Mouse (Mus musculus) right cerebral cortex, adult 18-20 months (tissue): ENCODE data around the gene Rrp1b.
"Not testable (repeated sequence)": the region's sequence is repeated elsewhere in the genome, so short reads cannot be mapped to it uniquely, and the experiment has no call there.

Experiments used
- DNase-seq: peaks from one replicate; pipeline ENCODE4 v3.0.0; 2022; ENCODE audit warnings: mixed read lengths

Gene Rrp1b

DNA sequence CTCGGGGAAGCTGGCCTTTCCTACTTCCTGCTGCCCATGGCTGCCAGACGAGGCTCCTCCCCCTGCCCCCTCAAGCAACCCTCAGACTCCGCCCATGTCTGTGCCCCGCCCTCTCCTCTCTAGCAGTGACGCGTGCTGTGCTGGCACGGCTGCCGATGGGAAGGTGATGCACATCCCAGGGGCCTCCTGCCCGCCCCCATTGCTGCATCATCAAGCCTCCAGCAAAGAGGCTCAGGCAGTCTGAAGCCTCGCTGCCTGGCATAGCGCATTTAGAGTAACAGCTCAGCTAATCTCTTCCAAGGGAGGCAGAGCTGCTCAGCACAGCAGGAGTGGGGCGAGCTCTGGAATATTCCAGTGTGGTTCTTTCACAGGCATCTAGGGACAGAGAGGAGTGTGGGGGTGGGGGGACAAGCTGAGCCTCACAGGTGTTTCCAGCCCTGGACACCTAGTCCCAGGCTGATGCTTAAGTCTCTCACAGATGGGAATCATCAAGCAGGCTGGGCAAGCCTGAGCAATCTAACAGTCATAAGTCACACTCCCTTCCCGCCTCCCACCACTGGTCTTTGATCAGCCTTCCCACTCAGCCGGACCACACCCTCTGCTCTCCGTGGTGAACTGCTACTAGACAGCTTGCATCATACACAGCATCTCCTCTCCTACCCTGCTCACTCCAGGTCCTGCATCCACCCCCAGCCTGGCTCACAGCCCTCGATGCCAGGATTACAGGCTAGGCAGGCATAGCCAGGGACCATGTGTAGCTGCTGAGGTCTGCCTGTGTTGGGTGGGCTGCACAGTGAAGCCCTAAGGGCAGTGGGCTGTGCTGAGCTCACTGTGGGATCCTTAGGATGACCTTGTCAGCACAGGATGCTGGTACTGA lies 55.7 kb downstream of the Rrp1b start:
- peak; percentile 91 for DNase-seq

- DNase-seq: no peak
Observed at GRCm38 (mm10) chr17:32092241-32092619, 56.3 kb downstream of the Rrp1b start.

- DNase-seq: no peak
Observed at GRCm38 (mm10) chr17:32092895-32093294, 57.0 kb downstream of the Rrp1b start.

DNA sequence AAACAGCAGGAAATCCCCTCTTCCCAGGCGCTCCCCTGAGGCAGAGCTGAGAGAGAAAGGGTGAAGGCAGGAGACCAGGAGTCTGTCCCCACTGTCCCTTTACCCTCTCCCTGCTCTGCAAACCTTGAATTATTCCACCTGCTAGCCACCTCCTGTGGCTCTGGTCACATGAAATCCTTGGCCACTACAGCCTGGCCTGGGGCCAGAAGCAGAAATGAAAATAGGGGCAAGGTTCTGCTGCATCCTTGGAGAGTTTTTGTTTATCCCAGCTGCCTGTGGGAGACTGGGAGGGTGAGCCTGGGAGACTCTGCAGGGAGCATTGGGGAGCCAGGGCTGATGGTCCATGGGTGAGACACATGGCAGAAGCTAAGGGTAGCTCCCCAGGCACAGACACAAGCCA lies 61.8 kb downstream of the Rrp1b start:
- no peak for DNase-seq

GRCm38 (mm10) chr17:32098905-32099304 lies 63.0 kb downstream of the Rrp1b start:
- not testable (repeated sequence) for DNase-seq

DNA sequence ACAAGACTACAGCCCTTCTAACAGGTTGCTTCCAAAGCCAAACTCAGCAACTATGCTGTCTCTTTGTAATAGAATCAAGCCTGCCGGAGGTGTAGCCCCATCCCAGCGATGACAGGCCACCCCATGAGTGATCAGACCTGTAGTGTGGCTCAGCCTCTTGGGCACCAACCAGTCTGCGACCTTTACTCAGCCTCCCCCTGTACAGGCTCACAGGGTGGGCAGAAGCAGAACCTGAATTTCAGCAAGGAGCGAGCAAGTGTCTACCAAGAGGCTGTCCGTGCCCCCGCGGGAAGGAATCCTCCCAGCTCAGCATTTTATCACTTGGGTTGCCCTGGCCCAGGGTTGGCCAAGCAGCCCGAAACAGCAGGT lies 63.7 kb downstream of the Rrp1b start:
- no peak for DNase-seq

DNA sequence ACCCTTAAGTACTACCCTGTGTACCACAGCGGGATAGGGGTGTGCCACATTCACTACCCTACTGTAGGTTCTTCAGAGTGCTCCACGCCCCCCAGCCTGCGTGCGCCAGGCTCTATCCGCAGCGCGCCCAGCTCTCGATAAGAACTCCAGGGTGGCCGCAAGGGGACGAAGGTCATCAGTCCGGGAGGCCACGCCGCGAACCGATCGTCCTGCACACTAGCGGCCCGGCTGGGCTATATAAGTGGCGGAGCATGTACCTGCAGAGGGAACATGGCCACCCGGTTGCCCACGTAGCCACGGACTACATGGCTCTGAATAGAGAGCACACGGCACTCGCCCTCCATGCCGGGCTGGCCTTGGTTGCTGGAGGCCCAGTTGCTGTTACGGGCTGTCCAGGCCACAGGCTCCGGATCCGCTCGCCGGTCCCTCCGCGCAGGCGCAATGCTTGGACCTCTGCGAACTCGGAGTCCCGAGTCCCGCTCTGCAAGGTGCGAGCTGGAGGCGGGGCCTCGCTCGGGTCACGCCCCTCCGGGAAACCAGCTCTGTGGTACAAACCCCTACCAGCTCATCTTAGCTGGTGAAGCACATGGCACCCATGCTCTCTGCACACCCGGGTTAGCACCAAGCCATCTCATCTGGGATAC lies 64.2 kb downstream of the Rrp1b start:
- DNase-seq: no peak

DNA sequence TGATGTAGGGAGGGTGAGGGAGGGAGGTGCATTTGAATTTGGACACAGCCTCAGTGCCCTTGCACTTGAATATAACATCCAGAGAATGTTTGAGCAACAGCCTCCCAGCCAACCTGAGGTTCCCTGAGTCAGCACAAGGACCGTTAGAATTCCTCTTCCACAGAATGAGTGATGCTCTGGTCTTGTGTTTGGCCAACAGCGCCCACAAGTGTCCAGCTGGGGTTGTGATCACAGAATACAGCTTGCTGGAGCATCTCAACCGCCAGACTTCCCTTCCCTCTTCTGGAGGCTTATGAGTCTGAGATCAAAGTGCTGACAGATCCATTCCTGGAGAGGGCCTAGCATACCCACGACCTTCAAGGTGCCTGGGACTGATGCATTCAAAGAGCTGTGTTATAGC lies 67.2 kb downstream of the Rrp1b start:
- no peak for DNase-seq

DNA sequence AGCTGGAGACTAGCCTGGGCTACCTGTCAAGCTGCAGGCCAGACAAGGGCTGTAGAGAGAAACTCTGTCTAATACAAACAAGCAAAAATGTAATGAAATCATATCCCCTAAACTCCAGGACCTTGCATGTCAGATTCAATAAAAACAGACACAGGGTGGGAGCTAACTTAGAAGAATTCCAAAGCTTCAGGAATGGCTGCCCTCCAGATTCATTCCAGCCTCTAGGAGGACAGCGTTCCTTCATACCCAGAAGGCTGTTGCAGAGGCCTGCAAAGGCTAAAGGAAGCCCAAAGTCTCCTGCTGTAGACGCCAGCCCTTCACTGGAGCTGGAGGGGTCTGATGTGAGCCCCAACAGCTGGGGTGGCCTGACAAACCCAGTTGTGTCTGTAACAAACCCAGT lies 70.5 kb downstream of the Rrp1b start:
- DNase-seq: no peak

- DNase-seq: no peak
Observed at GRCm38 (mm10) chr17:32107877-32108276, 72.0 kb downstream of the Rrp1b start.

DNA sequence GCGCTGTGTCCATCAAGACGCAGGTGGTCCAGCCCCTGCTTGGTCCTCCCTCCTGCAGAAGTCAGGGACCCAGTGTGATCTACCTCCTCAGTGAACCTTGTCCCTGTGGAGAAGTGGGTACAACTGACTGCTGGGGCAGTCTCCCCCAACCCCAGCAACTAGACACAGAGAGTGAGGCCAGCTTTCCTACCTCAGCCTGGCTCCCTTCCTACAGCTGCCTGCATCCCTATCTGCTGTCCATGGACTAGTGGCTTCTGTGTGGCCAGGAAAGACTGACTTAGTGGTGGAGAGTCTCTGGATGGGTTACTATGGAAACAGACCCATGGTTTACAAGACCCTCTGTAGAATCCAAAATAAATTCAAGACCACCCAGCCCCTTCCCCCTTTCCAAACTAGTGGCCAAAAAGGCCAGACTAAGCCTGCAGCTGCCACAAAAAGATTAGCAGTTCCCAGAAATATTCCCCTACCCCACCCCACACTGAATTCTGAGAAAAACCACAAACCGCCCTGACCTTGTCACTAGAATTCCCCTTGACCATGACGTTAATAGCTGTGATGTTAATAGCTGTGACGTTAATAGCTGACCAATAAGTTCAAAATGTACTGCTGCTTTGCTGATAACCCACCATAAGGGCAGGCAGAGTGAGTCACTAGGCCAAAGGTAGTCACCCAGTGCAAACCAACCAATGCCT lies 72.6 kb downstream of the Rrp1b start:
- DNase-seq: not testable (repeated sequence)

GRCm38 (mm10) chr17:32109201-32109940 lies 73.5 kb downstream of the Rrp1b start:
- no peak for DNase-seq

GRCm38 (mm10) chr17:32110424-32110823 lies 74.5 kb downstream of the Rrp1b start:
- DNase-seq: no peak

- no peak for DNase-seq
Observed at GRCm38 (mm10) chr17:32110980-32111780, 75.3 kb downstream of the Rrp1b start.
